Comparison of ENCODE assay signal across 23 mouse cellular contexts in genomic region chr15:9861825-9862224, GRCm38 (mm10).
DNase-seq lines count a peak whose midpoint lies in the region; ATAC-seq lines count a peak whose summit lies in the region.
"Had no signal": no experiment of that assay in that cellular context is flagged by ENCODE, and none has a peak within 500 bp of the region (broad histone marks: within the 10 kb centered on the region; RNA-seq: fewer than 3 reads in every experiment).

No protein-coding gene starts in this region.

- no peaks in the 10 kb centered on the region for H3K27me3 ChIP-seq in kidney, embryonic 16.5 days (ENCODE audit: insufficient read depth, low read length)
- H3K27me3 ChIP-seq: embryonic facial prominence, embryonic 12.5 days; embryonic facial prominence, embryonic 15.5 days; hindbrain, embryonic 12.5 days; hindbrain, embryonic 15.5 days had no signal

- peak; percentile 4 for DNase-seq in embryo, embryonic 10 days (ENCODE audit: low spot score)
- no peak for DNase-seq in embryo, embryonic 9.5 days (ENCODE audit: extremely low spot score)
- DNase-seq in kidney, adult 8-10 months: no peak
- peak; percentile 7 for DNase-seq in kidney, postnatal 14 days
- DNase-seq in kidney, adult 11 months: no peak
- DNase-seq: adrenal gland, adult 8-10 months; adrenal gland, postnatal 25 days; cerebellum, adult 11-12 months; cerebellum, adult 8-10 months; cerebellum, postnatal 10 days; cerebellum, postnatal 36 days; forebrain, postnatal 0 days; gastrocnemius, adult 2 months; gastrocnemius, postnatal 14 days; heart, adult 11 months had no signal

- H3K9me3 ChIP-seq in kidney, embryonic 16.5 days (ENCODE audit: low read length): no peaks in the 10 kb centered on the region
- H3K9me3 ChIP-seq: embryonic facial prominence, embryonic 12.5 days; embryonic facial prominence, embryonic 15.5 days; hindbrain, embryonic 12.5 days; hindbrain, embryonic 15.5 days had no signal

- no peak overlapping the region for H3K4me2 ChIP-seq in kidney, embryonic 16.5 days (replicated peaks; ENCODE audit: low read depth, low read length)
- H3K4me2 ChIP-seq: embryonic facial prominence, embryonic 12.5 days; embryonic facial prominence, embryonic 15.5 days; heart, embryonic 11.5 days; hindbrain, embryonic 12.5 days; hindbrain, embryonic 15.5 days had no signal

- H3K4me1 ChIP-seq in kidney, embryonic 16.5 days (ENCODE audit: insufficient read depth, low read length): no peaks in the 10 kb centered on the region
- H3K4me1 ChIP-seq: embryonic facial prominence, embryonic 12.5 days; embryonic facial prominence, embryonic 15.5 days; hindbrain, embryonic 12.5 days; hindbrain, embryonic 15.5 days had no signal

- 27% methylated on average over 3 of the region's 3 CpGs for WGBS in kidney, embryonic 16.5 days

- ATAC-seq in kidney, embryonic 16.5 days (ENCODE audit: low FRiP score, low TSS enrichment): peak; percentile 69; the same call in 1 of the 2 replicates
- ATAC-seq: activated CD4-positive, CD25-positive, alpha-beta regulatory T cell, adult 4 months; forebrain, embryonic 14.5 days; forebrain, postnatal 0 days had no signal

- H3K36me3 ChIP-seq in kidney, embryonic 16.5 days (ENCODE audit: insufficient read depth, low read length): no peaks in the 10 kb centered on the region
- H3K36me3 ChIP-seq: embryonic facial prominence, embryonic 12.5 days; embryonic facial prominence, embryonic 15.5 days; hindbrain, embryonic 12.5 days; hindbrain, embryonic 15.5 days had no signal

- no peak overlapping the region for H3K9ac ChIP-seq in kidney, embryonic 16.5 days (replicated peaks; ENCODE audit: low read length)
- H3K9ac ChIP-seq: embryonic facial prominence, embryonic 12.5 days; embryonic facial prominence, embryonic 15.5 days; forebrain, postnatal 0 days; hindbrain, embryonic 12.5 days; hindbrain, embryonic 15.5 days had no signal

- no peak overlapping the region for H3K4me3 ChIP-seq in kidney, embryonic 16.5 days (ENCODE audit: low read length)
- H3K4me3 ChIP-seq: embryonic facial prominence, embryonic 12.5 days; embryonic facial prominence, embryonic 15.5 days; gastrocnemius, adult 2 months; hindbrain, embryonic 12.5 days; hindbrain, embryonic 15.5 days had no signal

- H3K27ac ChIP-seq in kidney, embryonic 16.5 days (ENCODE audit: low read length): no peak overlapping the region
- H3K27ac ChIP-seq: embryonic facial prominence, embryonic 12.5 days; embryonic facial prominence, embryonic 15.5 days; gastrocnemius, adult 2 months; hindbrain, embryonic 12.5 days; hindbrain, embryonic 15.5 days had no signal

Comparison
In these comparisons a context has a peak if more than half of its experiments do, and no peak if none do; other contexts are left out.
1. DNase-seq: peak in embryo, embryonic 10 days (single experiment) and kidney, postnatal 14 days (single experiment); none in embryo, embryonic 9.5 days (single experiment), kidney, adult 8-10 months (0 of 2) and kidney, adult 11 months (single experiment).